Mouse (Mus musculus) retina, adult 2 months (tissue): ENCODE results near the gene Tspan9.

Source experiments
- DNase-seq: peaks from one replicate; pipeline ENCODE4 v3.0.0-alpha.2; 2012; ENCODE audit warnings: low read depth, low spot score

Tspan9 gene

DNA sequence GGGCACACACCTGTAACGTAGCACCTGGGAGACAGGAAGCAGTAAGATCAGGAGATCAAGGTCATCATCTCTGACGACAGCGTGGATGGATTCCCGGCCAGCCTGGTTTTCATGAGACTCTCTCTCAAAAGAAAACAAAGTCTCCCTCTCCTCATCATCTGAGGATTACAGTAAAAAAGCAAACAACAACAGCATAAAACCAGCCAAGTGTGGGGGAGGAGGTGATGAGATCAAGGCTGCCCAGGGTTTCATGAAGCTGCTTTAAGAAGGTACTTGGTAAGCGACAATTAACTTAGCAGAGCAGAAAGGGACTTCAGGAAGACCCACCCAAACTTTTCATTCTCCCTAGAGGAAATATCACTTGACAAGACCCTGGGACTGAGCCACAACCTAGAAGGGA lies 39.5 kb downstream of the Tspan9 start:
- no peak for DNase-seq

DNA sequence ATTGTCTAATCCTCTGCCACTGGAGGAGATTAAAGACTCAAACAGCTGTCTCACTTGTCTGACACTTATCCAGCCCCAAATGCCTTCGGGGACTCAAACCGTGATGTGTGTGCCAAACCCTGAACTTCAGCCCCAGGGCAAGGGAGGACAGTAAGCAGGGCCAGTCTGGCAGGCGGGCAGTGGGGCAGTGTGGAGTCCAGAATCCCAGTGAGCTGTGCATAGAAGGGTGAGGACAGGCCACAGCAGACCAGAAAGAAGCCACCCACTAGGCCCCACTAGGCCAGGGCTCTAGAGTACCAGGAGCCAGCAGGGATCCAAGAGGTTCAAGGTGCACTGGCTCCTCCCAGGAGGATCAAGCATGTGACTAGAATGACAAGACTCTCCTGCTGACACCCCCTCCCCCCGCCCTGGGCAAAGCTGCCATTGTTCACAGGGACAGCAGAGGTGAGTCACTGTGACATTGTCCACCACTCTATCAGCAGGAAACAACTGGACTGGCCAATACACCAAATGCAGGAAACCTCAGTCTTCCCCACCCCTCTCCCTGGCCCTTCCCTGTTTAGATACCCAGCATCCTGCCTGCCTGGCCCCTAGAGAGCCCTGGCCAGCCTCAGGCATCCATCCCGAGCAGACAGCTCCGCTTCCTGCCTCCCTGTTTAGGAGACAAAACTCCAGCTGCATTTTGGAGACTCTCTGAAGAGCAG lies 40.9 kb downstream of the Tspan9 start:
- DNase-seq = no peak

DNA sequence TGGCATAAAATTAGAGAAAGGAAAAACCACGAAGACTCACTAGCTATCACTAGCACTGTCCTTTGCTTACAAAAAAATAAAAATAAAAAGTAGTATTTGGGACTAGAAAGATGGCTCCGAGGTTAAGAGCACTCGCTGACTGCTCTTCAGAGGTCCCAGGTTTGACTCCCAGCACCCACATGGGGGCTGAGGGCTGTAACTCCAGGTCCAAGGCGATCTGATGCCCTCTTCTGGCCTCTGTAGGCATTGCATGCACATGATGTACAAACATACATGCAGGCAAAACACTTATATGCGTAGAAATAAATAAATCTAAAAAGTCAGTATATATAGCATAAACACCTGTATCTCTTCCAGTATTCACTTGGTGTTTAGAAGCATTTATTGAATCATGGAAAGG lies 43.5 kb downstream of the Tspan9 start:
- DNase-seq = no peak

DNA sequence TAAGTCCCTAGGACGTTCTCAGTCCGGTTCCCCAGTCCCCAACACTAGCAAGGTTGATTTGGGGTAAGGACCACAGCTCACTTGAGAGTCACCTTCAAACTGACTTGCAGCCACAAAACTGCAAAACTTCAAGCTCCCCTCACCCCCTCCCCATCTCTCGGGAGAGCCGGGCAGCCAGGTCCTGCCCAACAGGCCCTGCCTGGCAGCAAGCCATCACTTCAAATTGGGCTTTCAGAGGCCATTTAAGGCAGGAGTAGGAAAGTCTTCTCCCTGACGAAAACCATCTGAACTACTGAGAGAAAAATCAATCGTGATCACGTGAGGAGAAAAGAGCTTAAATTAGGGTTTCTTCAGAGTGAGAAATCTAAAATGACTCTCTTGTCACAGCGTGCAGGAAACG lies 44.2 kb downstream of the Tspan9 start:
- no peak for DNase-seq

DNA sequence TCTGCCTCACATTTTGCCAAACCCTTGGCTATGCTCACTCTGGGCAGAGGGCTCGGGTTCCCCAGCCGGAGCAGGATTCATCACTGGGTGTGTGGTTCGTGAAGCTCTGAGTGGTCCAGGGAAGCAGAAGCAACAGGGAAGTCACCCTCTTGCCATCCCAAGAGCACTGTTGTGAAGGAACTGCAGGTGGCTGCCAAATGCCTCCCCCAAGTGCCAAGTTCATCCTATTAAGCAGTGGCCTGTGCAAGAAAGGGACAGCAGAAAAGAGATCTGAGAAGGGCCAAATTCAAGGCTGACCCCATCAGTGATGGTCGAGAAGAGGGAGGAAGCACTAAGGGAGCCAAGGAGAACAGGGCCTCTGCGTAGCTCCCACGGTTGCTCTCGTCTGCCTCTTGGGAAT lies 46.9 kb downstream of the Tspan9 start:
- DNase-seq = no peak

DNA sequence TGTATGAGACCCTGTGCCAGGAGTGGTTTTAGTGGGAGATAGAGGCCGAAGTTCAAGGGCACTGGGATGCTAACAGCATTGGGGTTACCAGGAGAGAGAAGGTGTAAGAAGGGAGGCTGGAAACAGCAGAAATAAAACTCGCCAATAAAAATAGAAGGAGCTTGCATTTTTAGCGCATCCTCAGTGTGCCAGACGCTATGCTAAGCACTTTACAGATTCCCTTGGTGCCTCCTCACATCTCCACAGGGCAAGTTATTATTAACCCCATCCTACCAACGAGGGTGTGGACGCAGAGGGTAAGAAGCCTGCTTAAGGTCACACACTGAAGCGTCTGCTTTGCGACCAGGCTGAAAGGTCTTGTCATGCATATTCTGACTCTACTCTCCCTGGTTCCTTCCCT lies 47.5 kb downstream of the Tspan9 start:
- DNase-seq = no peak

DNA sequence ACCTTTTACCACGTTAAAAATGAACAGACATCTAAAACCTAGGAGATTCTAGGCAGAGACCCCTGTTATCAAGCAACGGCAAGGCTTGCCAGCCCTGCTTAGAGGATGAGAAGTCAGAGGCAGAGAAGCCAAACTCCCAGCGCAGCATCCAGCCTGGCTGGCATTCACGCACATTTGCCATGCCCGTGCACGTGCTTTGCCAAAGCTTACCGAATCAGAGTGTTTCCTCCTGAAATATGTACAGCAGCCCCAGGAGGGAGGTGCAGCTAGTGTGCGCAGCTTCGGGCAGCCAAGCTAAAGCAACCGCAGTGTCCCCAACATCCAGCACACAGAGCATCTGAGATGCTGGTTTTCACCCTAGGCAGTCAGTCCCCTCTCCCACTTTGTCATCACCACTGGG lies 48.3 kb downstream of the Tspan9 start:
- DNase-seq = no peak

DNA sequence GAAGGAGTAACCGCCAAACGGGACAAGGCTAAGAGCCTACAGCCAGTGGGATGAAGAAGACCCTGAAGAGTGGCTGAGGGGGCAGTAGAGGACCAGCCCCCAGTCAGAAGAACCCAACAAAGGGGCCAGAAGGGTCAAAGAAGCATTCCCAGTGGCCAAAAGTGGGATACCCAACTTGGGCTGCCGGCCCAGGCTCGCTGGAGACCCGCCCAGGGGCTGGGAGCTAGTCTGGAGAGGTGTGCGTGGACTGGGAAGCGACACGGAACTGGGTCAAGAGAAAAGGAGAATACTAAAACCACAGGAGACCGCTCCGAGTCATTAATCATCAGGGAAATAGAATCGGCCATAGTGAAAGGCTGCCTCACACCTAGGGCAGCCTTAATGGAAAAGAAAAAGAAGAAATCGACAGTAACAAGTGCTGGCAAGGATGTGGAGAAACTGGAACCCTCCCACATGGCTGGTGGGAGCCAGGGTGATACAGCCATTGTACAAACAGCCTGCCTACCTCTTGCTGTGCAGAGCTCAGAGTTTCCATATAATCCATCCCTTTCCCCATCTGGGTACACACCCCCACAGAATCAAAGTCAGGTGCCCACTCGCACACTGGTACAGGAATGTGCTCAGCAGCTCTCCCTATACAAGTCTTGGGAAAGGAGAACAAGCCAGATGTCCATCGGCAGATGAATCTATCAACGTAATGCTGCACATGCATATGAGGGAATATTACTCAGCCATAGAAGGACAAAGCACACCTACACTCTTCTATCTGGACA lies 49.4 kb downstream of the Tspan9 start:
- DNase-seq = no peak

DNA sequence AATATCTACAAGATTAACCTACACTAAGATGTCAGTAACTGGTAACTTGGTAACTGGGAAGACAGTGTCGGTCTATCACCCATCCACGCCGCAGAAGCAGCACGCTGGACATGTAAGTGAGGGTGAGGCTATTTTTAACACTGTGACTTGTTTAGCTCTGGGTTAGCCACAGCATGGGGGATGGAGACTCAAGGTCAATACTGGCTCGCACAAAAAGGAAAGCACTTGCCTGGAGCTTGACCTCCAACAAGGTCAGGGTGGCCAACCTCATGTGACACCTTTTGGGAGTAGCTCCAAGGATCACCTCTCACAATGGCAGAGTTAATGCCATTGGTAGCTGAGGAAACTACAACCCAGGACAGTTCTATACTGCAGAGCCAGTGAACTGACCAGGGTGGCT lies 50.8 kb downstream of the Tspan9 start:
- DNase-seq = no peak

DNA sequence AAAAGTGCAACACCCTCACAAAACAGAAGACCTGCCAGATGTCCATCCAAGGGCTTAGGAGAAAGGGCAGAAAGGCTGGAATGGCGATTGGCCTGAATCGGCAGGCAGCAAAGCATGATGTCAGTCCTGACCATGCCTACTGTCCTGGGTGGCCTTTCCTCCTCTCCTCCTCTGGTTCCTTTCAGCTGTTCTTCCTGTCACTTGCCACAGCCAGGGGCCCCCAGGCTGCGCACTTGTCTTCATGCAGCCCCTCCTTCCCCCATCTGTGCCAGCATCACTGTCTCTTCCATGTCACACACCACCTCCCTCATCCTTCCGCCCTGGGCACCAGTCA lies 51.6 kb downstream of the Tspan9 start:
- no peak for DNase-seq

DNA sequence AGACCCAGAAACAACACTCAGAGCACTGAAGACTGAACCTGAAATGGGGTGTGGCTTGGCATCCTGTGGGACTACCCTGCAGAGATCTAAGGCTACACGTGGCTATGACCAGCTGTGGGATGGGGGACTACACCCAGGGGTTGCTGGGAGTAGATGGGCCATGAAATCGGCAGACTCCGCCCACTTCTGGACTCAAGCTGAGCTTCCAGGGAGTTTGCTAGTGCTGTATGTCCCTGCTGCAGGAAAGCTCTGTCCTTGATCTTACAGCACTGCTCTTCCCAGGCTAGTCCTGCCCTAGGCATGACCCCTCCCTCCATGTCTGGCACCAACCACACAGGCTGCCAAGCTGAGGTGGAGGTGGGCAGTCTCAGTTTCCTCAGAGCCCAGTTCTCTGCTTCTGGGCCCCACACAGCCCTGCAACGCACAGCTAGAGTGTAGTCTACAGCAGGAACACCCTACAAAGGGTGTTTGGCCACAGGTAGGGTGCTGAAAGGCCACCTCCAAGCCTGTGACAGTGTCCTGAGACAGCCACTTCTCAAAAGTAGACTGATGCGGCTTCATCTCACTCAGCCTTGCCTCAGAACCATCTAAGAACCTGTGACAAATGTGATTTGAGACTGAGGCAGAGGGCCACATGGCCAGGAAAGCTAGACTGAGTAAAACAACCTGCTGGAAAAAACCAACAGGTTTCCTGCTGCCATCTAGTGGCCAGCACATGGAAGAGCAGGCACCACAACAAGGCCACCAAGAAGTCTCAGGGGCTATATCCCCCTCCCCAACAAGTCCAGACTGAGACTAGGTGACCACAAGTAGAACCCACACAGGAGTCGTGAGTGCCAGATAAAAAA lies 52.2 kb downstream of the Tspan9 start:
- peak; percentile 23 for DNase-seq

DNA sequence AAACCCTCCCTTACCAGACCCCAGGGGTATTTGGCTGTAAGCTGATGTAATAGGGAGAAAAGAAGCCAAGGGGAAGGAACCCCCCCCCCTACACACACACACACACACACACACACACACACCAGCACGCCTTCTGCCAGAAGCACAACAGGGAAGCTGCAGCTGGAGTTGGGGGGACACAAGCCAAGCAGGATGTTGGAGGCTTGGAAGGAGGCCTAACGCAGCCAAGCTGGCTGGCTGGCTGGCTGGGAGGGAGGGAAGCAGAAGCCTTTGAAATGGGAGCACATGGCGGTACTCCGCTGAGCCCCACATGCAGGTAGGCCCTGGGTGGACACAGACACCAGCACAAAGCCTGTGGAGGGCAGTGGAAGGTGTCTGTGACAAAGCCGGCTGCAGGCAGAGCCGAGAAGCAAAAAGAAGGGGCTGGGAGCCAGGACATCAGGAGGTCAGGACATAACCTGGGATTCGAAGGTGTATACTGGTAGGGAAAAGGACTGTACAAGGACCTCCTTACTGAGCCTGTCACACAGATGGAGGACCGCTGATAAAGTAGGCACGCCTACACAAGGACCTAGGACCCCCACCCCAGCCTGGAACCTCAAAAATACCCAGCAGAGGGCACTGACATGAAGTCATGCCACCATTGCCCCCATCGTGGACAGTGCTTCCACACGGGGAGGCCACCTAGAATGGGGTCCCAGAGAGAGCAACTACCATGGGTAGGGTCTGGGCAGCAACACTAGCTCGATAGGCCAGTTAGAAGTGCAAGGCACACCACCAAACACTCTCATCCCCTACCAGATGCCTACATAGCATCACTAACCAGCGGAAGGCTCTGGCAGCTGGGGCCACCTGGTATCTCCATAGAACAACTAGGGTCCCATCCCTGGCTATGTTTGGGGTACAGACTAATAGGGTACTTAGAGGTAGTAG lies 53.4 kb downstream of the Tspan9 start:
- no peak for DNase-seq

DNA sequence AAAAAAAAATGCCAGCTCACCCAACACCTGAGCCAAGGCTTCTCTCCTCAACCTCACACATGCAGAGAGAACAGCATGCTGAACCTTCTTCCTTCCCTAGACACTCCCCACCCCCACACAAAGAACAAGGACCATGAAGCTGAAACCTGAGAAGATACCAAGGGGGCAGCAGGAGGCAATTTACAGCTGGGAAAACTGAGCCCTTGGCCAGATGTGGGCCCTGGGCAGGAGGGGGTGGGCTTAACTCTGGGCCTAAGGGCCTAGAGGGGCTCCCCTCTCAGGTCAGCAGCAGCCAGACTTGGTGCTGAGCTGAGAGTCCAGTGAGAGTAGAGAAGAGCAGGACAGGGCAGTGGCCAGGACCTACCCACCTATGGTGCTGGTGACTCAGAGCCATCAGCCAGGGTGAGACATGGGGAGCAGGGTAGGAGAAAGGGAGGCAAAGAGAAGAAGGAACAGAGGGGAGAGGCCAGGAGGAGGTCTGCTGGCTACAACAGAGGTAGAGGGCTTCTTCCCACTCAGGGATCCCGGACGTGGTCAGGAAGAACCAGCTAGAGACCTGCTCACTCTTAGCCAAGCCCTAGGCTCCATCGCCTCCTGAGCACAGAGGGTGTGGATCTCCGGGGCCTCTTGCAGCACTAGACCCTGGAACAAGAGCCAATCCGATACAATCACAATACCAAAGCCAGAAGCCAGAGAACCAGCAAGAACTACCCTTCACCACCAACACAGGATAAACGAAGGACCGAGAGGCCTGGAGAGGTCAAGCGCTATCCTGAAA lies 54.5 kb downstream of the Tspan9 start:
- DNase-seq = no peak

DNA sequence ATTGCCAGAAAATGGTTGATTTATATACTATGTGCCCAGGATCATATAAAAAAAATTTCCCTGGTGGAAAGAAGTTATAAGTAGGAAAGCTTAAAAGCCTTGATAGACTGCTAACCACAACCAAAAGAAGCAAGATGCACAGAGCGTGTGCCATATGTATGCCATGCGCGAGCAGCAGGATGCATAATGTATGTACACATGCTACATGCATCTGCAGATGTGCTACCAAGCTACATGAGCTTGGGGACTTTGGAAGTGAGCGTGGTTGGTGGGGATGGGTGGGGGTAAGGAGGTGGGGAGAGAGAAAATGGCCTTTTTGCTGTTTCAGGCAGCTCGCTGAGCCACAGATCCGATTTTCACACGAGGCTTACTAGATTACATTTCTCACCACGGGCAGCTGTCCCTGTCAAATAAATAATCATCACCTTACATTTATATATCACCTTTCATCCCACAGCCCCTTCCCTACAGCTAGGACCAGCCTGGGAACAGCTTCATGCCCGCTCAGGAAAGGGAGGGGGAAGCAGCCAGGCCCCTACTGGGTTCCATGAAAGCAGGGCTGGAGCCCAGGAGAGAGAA lies 57.8 kb downstream of the Tspan9 start:
- no peak for DNase-seq

DNA sequence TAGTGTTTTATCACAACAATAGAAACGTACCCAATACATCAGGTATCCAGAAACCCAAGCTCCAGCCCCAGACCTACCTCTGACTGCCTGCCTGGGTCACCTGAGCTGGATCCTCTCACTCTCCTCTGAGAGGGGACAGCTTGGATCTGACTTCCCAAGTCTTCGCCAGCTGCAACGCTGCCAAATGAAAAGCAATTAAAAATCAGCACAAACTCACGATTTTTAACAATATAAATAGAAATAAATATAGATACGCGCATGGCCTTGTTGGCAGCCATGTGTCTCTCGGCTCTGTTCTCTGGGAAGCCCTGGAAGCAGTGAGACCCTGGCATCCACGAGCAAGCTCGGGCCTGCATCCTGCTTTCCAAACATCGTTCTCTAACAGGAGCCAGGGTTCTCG lies 60.1 kb downstream of the Tspan9 start:
- no peak for DNase-seq

DNA sequence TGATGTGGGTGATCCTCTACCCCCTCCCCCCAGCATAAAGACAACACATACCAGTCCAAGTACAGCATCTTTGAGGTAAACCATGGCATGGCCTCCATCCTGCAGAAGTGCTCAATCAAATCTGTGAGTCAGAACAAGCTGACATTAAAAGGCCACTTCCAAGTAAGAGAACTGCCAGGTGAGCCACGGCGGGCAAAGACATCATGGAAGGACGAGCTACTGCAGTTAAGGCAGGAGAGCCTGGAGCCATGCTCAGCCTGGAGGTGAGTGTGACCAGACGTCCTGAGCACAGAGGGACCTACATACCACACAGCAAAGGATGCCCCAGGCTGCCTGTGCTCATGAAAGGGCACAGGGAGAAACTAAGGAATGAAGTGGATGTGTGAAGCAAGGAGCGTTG lies 61.6 kb downstream of the Tspan9 start:
- no peak for DNase-seq

DNA sequence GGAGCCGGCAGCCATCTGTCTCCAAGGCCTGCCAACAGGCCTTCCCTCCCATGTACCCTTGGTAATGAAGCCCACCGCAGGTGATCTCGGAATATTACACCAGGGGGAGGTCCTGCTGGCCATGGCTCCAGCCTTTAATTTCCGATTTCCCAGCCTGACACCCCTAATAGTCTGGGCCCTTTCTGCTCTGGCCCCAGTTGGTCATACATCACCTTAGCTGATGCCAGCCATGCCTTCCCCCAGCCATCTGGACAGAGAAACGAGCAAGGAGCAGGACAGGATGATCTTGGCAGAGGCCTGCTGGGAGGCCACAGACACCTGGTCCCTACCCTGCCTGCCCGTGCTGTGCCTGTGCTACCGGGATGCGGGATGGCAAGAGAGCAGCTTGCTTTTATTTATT lies 62.1 kb downstream of the Tspan9 start:
- no peak for DNase-seq

DNA sequence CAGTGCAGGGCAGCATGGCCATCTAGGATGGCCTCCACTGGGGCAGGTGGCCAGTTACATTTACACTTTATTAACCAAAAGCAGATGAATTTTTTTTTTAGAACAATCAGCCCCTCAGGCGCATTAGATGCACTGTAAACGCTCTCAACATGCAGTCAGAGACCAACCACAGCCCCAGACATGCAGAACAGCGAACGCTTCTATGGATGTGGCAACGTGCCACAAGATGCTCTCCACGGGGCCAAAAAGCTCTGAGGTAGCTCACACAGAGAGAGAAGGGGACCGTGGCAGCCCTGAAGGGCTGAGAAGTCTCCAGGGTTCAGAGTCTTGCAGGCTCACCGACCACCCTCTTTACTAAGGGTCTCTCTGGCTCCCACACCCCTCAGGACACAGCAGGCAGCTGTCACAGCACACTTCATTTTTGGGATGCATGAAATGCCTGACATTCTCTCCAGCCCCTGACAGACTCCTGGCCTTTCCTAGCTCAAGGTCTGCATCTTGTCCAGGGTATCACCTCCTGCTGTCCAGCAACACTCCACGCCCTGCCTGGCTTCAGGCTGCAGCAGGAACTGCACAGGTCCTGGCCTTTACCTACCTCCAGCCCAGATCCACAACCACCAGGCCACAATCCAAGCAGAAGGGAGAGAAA lies 63.7 kb downstream of the Tspan9 start:
- no peak for DNase-seq

DNA sequence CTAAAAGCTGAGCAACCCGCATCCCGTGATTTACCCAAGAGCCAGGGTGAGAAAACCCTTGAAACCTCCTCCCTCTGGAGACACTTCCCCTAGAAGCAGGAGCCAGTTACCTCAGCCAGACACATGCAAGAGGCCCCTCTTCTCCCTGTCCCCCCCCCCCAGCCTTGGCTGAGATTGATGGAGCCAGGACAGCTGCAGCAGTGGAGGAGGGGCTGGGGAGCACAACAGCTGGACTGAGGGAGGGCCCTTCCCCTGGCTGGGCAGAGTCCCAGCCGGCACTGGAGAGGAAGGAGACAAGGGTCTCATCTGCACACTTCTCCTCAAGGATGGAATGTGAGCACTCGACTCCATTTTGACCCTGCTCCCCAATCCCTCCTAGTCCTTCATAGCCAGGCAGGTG lies 64.9 kb downstream of the Tspan9 start:
- no peak for DNase-seq
